Mouse (Mus musculus): ENCODE measurements around the gene Sh3bp5l.

The Sh3bp5l gene

DNA sequence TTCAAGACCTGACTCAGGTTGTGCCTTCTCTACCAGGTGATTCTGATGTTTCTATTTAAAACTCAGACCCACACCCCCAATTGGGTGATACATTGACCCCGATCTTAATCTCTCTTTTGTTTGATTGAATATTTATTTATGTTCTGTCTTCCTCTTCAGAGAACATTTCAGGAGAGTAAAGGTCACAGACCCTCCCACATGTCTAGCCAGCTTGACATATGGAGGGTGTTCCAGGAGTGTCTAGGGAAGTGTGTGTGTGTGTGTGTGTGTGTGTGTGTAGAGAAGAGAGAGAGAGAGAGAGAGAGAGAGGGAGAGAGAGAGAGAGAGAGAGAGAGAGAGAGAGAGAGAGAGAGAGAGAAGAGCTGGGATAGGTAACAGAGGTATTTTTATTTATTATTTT, 47.2 kb downstream of the Sh3bp5l start:
- DNase-seq (ENCODE audit: low spot score in 2 of 2), result no peak

GRCm38 (mm10) chr11:58378763-58379278, 48.3 kb downstream of the Sh3bp5l start, which contains the start of gene Lypd8:
Lypd8 (plus strand) TSS chr11:58379043.
- DNase-seq (ENCODE audit: low spot score in 2 of 2), result no peak

DNA sequence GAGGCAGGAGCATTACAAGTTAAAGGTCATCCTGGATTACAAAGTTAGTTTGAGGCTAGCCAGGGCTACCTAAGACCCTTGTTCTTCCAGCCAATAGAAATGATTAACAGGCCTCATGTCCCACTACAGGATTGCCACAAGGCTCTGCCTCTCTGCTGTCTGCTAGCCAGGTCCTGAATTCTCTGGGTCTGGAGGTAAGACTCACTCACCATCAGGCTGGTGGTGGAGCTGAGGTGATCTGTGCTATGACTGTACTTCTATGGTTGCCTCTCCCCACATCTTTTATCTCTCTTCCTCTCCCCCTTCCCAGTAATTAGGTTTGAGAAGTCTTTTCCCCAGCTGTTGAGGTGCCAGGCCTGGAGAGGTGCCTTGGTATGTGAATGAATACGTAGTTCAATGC, 49.0 kb downstream of the Sh3bp5l start:
- DNase-seq (ENCODE audit: low spot score in 2 of 2), result no peak

DNA sequence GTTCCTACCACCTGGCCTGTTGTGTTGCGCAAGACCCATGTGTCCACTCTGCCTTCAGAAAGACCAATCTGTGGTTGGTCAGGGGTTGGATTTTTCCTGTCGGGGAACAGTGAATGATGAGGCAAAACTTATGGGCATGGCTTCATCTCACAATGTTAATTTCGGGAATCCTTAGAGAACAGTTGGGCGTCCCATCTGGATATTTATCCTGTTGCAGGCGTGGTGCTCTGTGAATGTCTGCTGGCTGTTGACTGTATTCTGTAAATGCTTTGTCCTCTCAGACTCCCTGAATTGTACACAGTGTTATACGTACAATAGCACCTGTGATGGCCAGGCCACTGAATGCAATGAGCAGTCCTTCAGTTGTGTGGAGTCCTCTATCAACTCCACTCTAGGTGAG, 51.9 kb downstream of the Sh3bp5l start:
- DNase-seq (ENCODE audit: low spot score in 2 of 2), result no peak
